Mouse (Mus musculus): Measurements from ENCODE around the gene Ap1b1. TPM values are rescaled to one million over a fixed set of nuclear protein-coding genes. Genes with fewer than 3 reads are reported as not detected.

Gene Ap1b1
- total RNA-seq (2018; cell fraction: chromatin; rRNA removed): 100 to 1,000 TPM in 15 of 26 experiments, 10 to 100 TPM in 11; 18.3 to 342 (median 135) TPM
- total RNA-seq (2018; cell fraction: cytosol; rRNA removed): 100 to 1,000 TPM in 18 of 26 experiments, 10 to 100 TPM in 8; 62.8 to 179 (median 114) TPM
- total RNA-seq (2018; cell fraction: nucleus; rRNA removed): 100 to 1,000 TPM in 16 of 26 experiments, 10 to 100 TPM in 10; 43.0 to 233 (median 113) TPM
- 127 to 179 TPM (median 133 TPM) in 3 replicates for polyA plus RNA-seq (2018)

DNA sequence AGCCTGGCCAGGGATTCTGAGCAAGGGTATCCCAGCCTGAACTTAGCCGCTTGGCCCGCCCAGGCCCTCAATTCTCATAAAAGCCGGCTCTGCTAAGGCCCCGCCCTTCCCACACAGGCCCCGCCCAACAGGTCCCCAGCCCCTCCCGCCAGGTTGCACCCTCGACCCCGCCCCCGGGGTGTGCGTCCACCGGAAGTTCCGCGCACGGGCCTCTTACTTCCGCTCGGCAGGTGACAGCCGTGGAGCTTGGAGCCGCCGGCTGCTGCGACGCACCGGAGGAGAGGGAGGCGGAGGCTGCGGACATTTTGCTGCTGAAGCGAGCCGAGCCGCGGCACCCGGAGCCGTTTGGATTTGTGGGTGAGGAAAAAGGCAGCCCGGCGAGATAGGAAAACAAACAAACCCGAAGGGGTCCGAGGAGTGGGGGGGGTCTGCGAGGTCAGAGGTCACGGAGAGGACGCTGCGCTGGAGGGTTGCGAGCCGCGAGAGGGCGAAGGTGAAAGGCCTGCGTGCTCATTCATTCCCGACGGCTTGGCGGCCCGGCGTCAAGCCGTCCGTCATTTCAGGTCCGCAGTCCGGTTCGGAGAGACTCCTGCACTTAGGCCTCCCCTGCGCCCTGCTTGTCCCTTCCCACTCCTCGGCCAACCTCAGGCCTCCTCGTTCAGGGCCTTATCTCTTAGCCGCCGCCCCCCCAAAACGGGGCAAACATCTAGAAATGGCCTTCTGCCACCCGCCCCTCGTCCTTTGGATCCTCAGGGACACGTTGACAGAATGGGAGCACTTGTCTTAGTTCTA lies at the start of gene Ap1b1:
TSS of gene Ap1b1 (plus strand) at position 130 of the 792 bp plus-strand sequence.
- WGBS (ENCODE audit: missing documents): under 1% methylated on average over 60 of the region's 62 CpGs
- peaks cover 48% of the 10 kb centered on the region for H3K79me2 ChIP-seq (ENCODE audit: inconsistent target)
- peaks cover 13% of the 10 kb centered on the region; the same call in 1 of the 2 replicates for H3K36me3 ChIP-seq (ENCODE audit: inconsistent target)
- H3K4me3 ChIP-seq (ENCODE audit: inconsistent target): peak within 1 kb of the TSS; percentile 68
- peak within 1 kb of the TSS; percentile 62 for H3K27ac ChIP-seq

GRCm38 (mm10) chr11:4946530-4946929 lies 40.1 kb upstream of the Ap1b1 start:
- Histone ChIP-seq H3K79me2 (ENCODE audit: inconsistent target) (no peaks in the 10 kb centered on the region), H3K27ac (no peak overlapping the region), H3K36me3 (ENCODE audit: inconsistent target) (no peaks in the 10 kb centered on the region), H3K4me3 (ENCODE audit: inconsistent target) (no peak overlapping the region)
- 12% methylated on average over 13 of the region's 13 CpGs for WGBS (ENCODE audit: missing documents)

GRCm38 (mm10) chr11:4946947-4947812 lies 39.4 kb upstream of the Ap1b1 start:
- no peaks in the 10 kb centered on the region for H3K79me2 ChIP-seq (ENCODE audit: inconsistent target)
- no peaks in the 10 kb centered on the region for H3K36me3 ChIP-seq (ENCODE audit: inconsistent target)
- H3K4me3 ChIP-seq (ENCODE audit: inconsistent target): no peak overlapping the region
- H3K27ac ChIP-seq: no peak overlapping the region
- WGBS (ENCODE audit: missing documents): under 1% methylated on average over 99 of the region's 120 CpGs

DNA sequence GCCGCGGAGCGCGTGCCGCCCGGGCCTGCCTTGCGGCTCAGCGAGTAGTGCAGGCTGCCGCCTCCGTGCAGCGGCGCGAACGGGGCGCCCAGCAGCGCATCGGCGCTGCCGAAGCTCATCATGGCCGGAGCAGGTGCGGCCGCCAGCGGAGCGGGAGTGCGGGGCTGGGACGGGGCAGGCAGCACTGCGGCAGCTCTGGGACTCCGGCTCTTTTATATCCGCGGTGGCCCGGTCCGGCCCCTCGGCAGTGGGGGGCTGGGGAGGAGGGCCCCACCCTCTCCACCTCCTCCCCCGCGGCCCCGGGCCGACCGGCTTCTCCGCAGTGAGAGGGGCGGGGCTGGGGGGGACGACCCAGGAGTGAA lies 38.8 kb upstream of the Ap1b1 start, which contains the start of gene Nefh:
TSS of gene Nefh (minus strand) at position 252 of the 362 bp plus-strand sequence.
- WGBS (ENCODE audit: missing documents): under 1% methylated on average over 41 of the region's 41 CpGs
- Histone ChIP-seq H3K79me2 (ENCODE audit: inconsistent target) (no peaks in the 10 kb centered on the region), H3K36me3 (ENCODE audit: inconsistent target) (no peaks in the 10 kb centered on the region), H3K27ac (no peak within 1 kb of the TSS), H3K4me3 (ENCODE audit: inconsistent target) (no peak within 1 kb of the TSS)

DNA sequence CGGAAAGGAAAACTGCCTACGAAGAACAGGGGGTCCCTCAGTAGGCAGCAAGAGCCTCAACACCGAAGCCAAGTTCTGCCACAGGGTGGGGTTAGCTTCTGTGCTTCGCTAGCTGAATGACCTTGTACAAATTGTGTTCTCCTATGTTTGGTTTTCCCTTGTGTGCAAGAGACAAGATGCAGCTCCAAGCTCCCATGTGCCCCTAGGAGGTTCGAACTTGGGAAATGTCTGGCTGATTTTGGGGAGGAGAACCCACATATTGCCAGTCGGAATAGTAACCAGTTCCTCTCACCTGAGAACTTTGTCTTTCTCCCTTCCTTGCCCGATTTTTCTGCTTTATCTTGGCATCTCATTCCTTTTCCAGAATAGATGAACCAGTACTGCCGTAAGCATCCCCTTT lies 37.8 kb upstream of the Ap1b1 start:
- WGBS (ENCODE audit: missing documents): 52% methylated on average over 8 of the region's 8 CpGs
- Histone ChIP-seq H3K4me3 (ENCODE audit: inconsistent target) (no peak overlapping the region), H3K79me2 (ENCODE audit: inconsistent target) (no peaks in the 10 kb centered on the region), H3K36me3 (ENCODE audit: inconsistent target) (no peaks in the 10 kb centered on the region), H3K27ac (no peak overlapping the region)

- H3K79me2 ChIP-seq (ENCODE audit: inconsistent target): no peaks in the 10 kb centered on the region
- no peak overlapping the region for H3K4me3 ChIP-seq (ENCODE audit: inconsistent target)
- WGBS (ENCODE audit: missing documents): 46% methylated on average over 23 of the region's 23 CpGs
- H3K36me3 ChIP-seq (ENCODE audit: inconsistent target): no peaks in the 10 kb centered on the region
- H3K27ac ChIP-seq: no peak overlapping the region
Measured at GRCm38 (mm10) chr11:4949256-4950044, 37.2 kb upstream of the Ap1b1 start.

GRCm38 (mm10) chr11:4953401-4953800 lies 33.2 kb upstream of the Ap1b1 start:
- Histone ChIP-seq H3K79me2 (ENCODE audit: inconsistent target) (no peaks in the 10 kb centered on the region), H3K36me3 (ENCODE audit: inconsistent target) (no peaks in the 10 kb centered on the region), H3K4me3 (ENCODE audit: inconsistent target) (no peak overlapping the region), H3K27ac (no peak overlapping the region)
- WGBS (ENCODE audit: missing documents): 49% methylated on average over 6 of the region's 6 CpGs

- no peak overlapping the region for H3K4me3 ChIP-seq (ENCODE audit: inconsistent target)
- no peaks in the 10 kb centered on the region for H3K79me2 ChIP-seq (ENCODE audit: inconsistent target)
- H3K27ac ChIP-seq: no peak overlapping the region
- WGBS (ENCODE audit: missing documents): 31% methylated on average over 8 of the region's 8 CpGs
- H3K36me3 ChIP-seq (ENCODE audit: inconsistent target): no peaks in the 10 kb centered on the region
Measured at GRCm38 (mm10) chr11:4953918-4954317, 32.7 kb upstream of the Ap1b1 start.

DNA sequence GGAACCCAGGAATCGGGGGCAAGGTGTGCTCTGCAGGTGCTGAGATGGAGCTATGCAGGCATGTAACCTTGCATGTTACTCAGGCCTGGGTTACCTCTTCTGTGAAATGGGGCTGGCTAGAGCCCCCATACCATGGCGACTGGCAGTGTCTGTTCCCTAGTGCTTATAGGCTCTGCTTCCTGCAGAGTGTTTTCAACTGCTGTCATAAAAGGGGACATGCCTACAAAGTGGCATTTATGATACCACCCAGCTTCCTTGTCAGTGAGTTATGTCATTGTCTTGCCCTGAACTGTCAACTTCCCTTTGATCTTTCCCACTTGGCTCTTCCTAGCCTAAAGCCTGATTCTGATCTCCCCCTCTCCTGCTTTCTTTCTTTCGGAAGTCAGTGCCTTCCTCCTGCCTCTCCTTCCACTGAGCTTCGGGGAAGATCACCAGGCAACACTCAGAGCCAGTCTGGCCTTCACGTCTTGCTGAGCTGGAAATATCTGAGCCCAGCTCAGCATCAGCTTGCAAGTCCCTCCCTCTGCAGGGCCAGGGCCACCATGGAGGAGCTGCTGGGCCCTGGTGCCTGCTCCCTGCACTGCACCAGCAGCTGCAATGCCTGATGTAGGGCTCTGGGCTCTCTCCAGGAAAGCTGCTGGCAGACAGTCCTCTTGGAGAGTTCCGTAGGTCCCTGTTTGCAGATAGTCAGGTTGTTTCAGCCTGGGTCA lies 23.4 kb upstream of the Ap1b1 start:
- H3K79me2 ChIP-seq (ENCODE audit: inconsistent target): no peaks in the 10 kb centered on the region
- no peak overlapping the region for H3K4me3 ChIP-seq (ENCODE audit: inconsistent target)
- H3K36me3 ChIP-seq (ENCODE audit: inconsistent target): no peaks in the 10 kb centered on the region
- no peak overlapping the region for H3K27ac ChIP-seq
- 69% methylated on average over 6 of the region's 6 CpGs for WGBS (ENCODE audit: missing documents)

DNA sequence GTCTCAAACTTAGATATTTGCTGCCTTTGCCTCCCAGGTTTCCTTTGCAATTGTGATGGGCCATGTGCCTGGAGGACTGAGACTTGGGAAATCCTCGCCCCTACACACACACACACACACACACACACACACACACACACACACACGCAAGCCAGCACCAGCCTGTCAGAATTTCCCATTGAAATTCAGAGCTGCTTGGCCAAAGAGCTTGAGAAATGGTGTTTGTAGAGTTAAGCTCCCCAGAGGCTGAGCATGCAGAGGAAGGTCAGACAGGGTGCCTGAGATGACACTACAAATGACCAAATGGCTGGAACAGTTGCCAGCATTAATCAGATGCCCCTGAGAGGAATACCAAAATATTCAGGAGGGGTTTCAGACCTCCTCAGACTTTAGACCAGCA lies 20.3 kb upstream of the Ap1b1 start:
- Histone ChIP-seq H3K27ac (no peak overlapping the region), H3K36me3 (ENCODE audit: inconsistent target) (no peaks in the 10 kb centered on the region), H3K79me2 (ENCODE audit: inconsistent target) (no peaks in the 10 kb centered on the region), H3K4me3 (ENCODE audit: inconsistent target) (no peak overlapping the region)
- WGBS (ENCODE audit: missing documents): 48% methylated on average over 2 of the region's 2 CpGs

GRCm38 (mm10) chr11:4966888-4967287 lies 19.7 kb upstream of the Ap1b1 start:
- H3K27ac ChIP-seq: no peak overlapping the region
- H3K4me3 ChIP-seq (ENCODE audit: inconsistent target): no peak overlapping the region
- 57% methylated on average over 5 of the region's 5 CpGs for WGBS (ENCODE audit: missing documents)
- H3K79me2 ChIP-seq (ENCODE audit: inconsistent target): no peaks in the 10 kb centered on the region
- H3K36me3 ChIP-seq (ENCODE audit: inconsistent target): no peaks in the 10 kb centered on the region

- no peaks in the 10 kb centered on the region for H3K79me2 ChIP-seq (ENCODE audit: inconsistent target)
- no peaks in the 10 kb centered on the region for H3K36me3 ChIP-seq (ENCODE audit: inconsistent target)
- WGBS (ENCODE audit: missing documents): 59% methylated on average over 2 of the region's 2 CpGs
- no peak overlapping the region for H3K4me3 ChIP-seq (ENCODE audit: inconsistent target)
- H3K27ac ChIP-seq: no peak overlapping the region
Measured at GRCm38 (mm10) chr11:4967549-4967948, 19.1 kb upstream of the Ap1b1 start.

DNA sequence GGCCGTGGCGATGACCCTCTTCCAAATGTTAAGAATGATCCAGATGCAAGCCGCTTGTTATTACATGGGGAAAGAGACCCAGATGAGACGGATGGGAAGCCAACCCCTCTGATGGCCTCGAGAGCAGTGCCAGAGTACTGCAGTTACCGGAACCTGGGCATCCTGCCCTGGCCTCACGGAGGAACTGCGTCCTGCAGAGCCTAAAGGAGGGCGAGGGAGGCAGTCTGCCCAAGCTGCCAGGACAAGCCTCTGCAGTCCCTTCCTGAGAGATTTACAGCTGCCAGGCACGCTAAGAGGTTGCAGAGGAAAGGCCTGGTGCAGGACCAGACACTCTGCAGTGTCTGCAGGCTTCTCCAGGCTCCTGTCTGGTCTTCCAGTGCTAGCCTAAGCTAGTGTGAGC lies 18.2 kb upstream of the Ap1b1 start:
- no peak overlapping the region for H3K27ac ChIP-seq
- no peak overlapping the region for H3K4me3 ChIP-seq (ENCODE audit: inconsistent target)
- no peaks in the 10 kb centered on the region for H3K79me2 ChIP-seq (ENCODE audit: inconsistent target)
- WGBS (ENCODE audit: missing documents): 33% methylated on average over 10 of the region's 10 CpGs
- no peaks in the 10 kb centered on the region for H3K36me3 ChIP-seq (ENCODE audit: inconsistent target)

Measured in macrophage (primary cell).